Mouse (Mus musculus) brain, embryonic 14.5 days (tissue): ENCODE measurements around the gene Dynlt1f.
"Not testable (repeated sequence)": the region's sequence is repeated elsewhere in the genome, so short reads cannot be mapped to it uniquely, and the experiment has no call there.

Source experiments
- CTCF ChIP-seq: fragments of 200-500 bp; IDR thresholded peaks from 2 replicates; pipeline ENCODE4 v1.5.1; 2012; ENCODE audit warnings: inconsistent platforms, mild to moderate bottlenecking, moderate library complexity, borderline replicate concordance; ENCODE audit not compliant: insufficient read depth, insufficient read length; ENCODE audit errors: extremely low read depth
- POLR2A ChIP-seq: fragments of 200-500 bp; IDR thresholded peaks from 2 replicates; pipeline ENCODE4 v1.6.1; 2012; ENCODE audit warnings: mild to moderate bottlenecking, inconsistent platforms, borderline replicate concordance; ENCODE audit not compliant: poor library complexity, insufficient read depth, insufficient read length, severe bottlenecking; ENCODE audit errors: extremely low read depth

DNA sequence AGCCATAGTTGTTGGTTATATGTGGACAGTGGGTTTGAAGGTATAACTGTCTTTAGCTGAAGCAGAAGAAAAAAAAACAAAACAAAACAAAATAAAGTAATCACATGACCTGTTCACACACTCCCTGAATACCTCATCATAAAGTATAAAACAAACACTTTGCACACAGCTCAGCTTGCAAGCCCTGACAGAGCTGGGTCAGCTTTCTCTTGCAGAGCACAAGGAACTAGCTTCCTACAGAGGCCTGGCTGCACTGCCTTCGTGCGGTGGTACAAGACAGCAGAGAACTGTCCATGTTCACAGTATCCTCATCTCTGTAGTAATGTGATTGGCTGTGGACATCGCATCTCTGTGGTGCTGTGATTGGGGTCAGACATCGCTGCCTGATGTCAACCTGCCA lies 25.3 kb downstream of the Dynlt1f start:
- TF ChIP-seq POLR2A, CTCF: not testable (repeated sequence)
